Mouse (Mus musculus) liver (tissue): ENCODE measurements around the gene Zfp664.
A peak's percentile ranks its signal among the peaks of the same experiment; 100 is the strongest.

Experiments
- DNase-seq: peaks from one replicate; pipeline ENCODE4 v3.0.0-alpha.2; 2020; ENCODE audit warnings: mixed read lengths

The Zfp664 gene

GRCm38 (mm10) chr5:124929425-124930054, 67.0 kb downstream of the Zfp664 start:
- no peak for DNase-seq

DNA sequence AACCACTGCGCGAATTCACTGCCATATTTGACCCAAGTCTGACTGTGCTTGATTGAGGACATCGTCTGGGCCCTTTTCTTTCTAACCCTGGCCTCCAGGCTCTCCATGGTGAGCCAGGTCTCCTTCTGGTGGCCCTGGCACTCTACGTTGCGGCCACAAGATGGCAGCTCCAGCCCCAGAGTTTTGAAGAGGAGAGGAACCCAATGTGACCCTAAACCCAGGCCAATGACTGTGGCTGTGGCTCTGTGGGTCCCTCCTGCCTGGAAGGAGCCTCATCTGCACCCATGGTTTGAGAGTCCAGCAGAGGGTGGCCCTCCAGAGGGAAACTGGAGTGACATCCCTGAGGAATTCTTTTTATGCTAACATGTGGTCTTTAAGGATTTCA, 67.6 kb downstream of the Zfp664 start:
- peak; percentile 22 for DNase-seq

DNA sequence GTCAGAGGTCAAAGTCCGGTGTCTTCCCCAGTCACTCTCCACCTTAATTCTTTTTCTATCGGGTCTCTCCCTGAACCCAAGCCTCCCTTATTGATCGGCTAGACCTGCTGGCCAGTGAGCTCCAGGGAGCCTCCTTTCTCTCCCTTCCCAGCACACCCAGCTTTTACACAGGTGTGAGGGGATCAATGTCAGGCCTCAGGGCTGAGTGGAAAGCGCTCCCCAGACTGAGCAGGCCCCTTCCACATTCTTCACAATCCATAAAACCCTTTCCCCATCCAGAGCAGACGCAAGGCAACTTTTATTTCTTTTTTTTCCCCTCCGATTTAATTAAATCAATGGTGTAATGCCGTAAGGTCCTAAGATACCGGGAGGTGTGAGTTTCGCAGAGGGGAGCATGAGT, 68.1 kb downstream of the Zfp664 start:
- no peak for DNase-seq

DNA sequence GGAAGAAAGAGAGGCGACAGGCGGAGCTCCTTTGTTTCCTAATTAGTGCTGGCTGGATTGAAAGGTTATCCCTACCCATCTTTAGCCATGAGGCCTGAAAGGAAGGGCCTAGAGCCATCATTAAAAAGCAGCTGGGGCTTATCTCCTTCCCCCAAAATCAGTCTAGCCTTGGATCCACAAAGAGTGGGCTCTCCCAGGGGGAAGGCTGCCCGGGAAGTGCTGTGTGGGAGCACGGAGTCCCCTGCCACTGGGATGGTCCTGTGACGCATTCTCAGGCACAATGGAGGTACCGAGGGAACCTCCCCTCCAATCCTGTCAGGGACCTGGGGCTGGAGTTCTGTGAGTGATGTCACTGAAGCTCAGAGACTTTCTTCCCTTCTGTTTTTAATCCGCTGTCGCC, 68.6 kb downstream of the Zfp664 start:
- DNase-seq = no peak

DNA sequence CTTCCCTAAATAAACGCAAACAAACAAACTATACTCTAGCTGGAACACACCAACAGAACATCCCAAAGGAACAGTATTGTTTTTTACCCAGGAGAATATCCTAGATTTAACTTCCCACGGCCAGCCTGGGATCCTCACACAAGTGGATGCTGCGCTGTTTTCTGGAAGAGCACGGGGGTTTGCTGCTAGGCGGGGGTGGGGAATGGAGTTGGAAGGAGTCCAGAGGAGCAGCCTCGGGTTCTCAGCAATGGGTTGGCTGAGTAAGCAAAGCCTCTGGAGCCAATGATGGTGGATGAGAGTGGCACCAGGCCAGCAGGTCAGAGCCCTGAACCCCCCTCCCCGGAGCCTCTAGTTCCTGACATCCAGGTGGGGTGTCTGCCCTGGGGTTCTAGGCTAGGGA, 72.1 kb downstream of the Zfp664 start:
- no peak for DNase-seq

- no peak for DNase-seq
These were observed 80.8 kb downstream of the Zfp664 start for GRCm38 (mm10) chr5:124943181-124943792.

DNA sequence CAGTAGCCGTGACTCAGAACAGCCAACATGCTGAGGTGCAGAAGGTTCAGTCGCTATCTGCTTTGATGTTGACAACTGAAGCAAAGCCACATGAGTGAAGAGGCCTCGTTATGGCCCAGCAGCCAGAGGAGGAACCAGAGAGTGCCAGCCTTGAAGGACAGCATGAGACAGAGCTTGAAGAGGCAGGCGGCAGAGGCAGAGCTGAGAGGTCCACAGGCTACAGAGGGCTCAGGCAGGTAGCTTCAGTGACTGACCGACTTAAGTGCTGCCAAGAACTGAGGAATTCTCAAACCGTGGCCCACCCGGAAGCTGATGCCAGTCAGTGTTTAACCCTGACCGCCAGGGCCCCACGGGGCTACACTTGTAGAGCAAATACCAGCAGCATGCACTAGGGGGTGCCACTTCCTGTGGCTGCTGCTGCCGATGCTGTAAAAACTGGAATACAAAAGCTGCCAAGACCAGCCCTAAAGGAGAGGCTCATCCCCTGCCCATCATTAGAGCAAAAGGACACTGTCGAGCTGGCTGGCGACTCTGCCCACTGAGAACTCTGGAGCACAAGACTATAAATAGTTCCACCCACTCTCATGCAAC, 81.4 kb downstream of the Zfp664 start:
- peak; percentile 34 for DNase-seq

DNA sequence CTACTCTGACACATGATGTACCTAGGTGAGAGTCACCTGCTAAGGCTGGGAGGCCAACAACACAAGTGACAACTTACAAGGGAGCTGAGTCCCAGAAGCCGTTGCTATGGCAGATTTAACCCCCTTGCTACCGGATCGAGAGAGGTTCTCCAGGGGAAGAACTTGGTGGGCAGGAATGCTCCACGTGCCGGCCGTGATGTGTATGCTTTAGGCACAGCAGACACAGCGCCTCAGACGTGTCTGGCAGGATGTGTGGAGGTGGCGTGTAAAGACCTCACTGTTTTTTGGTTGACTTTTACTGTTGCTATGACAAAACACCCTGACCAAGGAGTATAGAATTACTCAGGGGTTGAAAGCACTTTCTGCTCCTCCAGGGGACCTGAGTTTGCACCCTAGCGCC, 81.9 kb downstream of the Zfp664 start:
- DNase-seq = no peak

GRCm38 (mm10) chr5:124945046-124945445, 82.6 kb downstream of the Zfp664 start:
- DNase-seq = no peak

DNA sequence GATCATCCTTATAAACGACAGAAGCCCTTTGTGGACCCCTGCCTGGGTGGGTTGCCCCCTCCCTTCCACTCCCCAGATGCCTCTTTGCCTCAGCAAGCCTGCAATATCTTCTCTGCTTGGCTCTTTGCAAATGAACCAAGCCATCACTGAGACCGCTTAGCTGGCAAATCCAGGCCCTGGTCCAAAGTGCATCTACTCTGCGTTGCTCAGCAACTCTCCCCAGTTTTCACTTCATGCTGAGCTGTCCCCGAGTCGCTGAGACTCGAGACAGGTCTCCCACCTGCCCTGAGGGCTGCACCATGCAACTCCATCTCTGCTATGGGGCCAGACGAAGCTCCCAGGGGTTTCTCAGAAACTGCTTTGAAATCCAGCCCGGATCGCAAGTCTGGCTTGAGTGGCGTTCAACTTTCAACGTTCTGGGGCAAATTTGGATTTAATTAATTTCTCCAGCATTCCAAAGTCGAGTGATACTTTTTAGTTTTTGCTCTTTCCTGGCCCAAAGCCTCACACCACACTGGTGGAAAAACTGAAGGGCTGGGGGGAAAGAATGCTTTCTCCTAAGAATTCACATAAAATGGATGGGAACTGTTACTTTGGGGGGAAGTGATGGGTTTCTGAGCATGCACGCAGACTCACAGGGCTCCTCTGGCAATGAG, 88.3 kb downstream of the Zfp664 start:
- DNase-seq = no peak

- no peak for DNase-seq
These were observed 88.8 kb downstream of the Zfp664 start for GRCm38 (mm10) chr5:124951333-124951732.
